Mouse (Mus musculus) lung, adult 2 months (tissue): ENCODE measurements around the gene Rbm18.

Source experiments
- CTCF ChIP-seq: fragments of 200-500 bp; IDR thresholded peaks from 2 replicates; pipeline ENCODE4 v1.5.1; 2011; ENCODE audit warnings: mild to moderate bottlenecking, low read length, control low read depth; ENCODE audit not compliant: insufficient read depth
- POLR2A ChIP-seq: fragments of 200-500 bp; IDR thresholded peaks from 2 replicates; pipeline ENCODE4 v1.6.1; 2011; ENCODE audit warnings: low read depth, mild to moderate bottlenecking, control low read depth, low read length, borderline replicate concordance; ENCODE audit errors: extremely low read depth

DNA sequence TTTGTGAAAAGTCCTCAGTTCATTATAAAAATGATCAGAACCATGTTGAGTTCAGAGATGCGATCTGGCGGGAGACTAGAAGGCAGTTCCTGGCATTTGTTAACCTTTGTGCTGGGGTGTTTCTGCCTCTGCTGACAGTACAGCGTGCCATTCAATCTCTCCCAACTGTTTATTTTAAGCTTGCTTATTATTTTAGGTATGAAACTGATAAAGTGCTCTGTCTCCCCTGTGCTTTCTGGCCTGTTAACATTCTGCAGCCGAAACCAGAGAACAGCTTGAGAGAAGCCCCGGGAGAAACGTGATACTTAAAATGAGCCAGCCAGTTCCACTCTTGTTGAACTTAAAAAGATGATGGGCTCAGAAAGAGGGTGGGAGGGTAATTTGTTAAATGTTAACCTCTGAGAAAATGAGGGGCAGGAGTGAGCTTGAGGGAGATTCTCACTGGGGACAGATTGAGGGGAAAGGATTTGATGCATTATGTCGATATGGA lies 12.3 kb upstream of the Rbm18 start:
- TF ChIP-seq POLR2A (no peak), CTCF (no peak)
